Mouse (Mus musculus) MEL (cell line): ENCODE measurements around the gene Faap100. TPM values are rescaled to one million over a fixed set of nuclear protein-coding genes. Genes with fewer than 3 reads are reported as not detected.

Source experiments
- DNase-seq: peaks from one replicate; pipeline ENCODE4 v3.0.0; 2011; ENCODE audit warnings: low read depth, low spot score
- H3K27ac ChIP-seq: 2 replicates; pipeline ENCODE4 v1.5.1; 2012; ENCODE audit warnings: low read depth, mild to moderate bottlenecking, control low read depth, low read length, moderate library complexity; ENCODE audit not compliant: control insufficient read depth
- H3K27me3 ChIP-seq, 2 experiments: fragments of 150-350 bp in 1 of 2; sonication (generic) in 1 of 2; 2 replicates each; pipeline ENCODE4 v1.6.1; 2012; ENCODE audit warnings: low read length in 2 of 2, mild to moderate bottlenecking in 2 of 2, improper control_type of control experiment in 1 of 2, moderate library complexity in 1 of 2; ENCODE audit not compliant: insufficient read depth in 2 of 2, control insufficient read depth in 1 of 2
- H3K36me3 ChIP-seq, 2 experiments: 2 replicates each; pipeline ENCODE4 v1.6.1; 2012 to 2014; ENCODE audit warnings: low read length in 2 of 2, improper control_type of control experiment in 1 of 2, inconsistent platforms in 1 of 2, mild to moderate bottlenecking in 1 of 2; ENCODE audit not compliant: insufficient read depth in 2 of 2, control insufficient read depth in 1 of 2
- H3K4me1 ChIP-seq, 2 experiments: fragments of 150-350 bp in 1 of 2; sonication (generic) in 1 of 2; 2 replicates each; pipeline ENCODE4 v1.6.1; 2012; ENCODE audit warnings: low read length in 2 of 2, improper control_type of control experiment in 1 of 2, mild to moderate bottlenecking in 1 of 2; ENCODE audit not compliant: insufficient read depth in 2 of 2, control insufficient read depth in 1 of 2
- H3K4me3 ChIP-seq, 2 experiments: fragments of 150-350 bp in 1 of 2; sonication (generic) in 1 of 2; 2 replicates each; pipeline ENCODE4 v1.5.1; 2012; ENCODE audit warnings: low read depth in 2 of 2, low read length in 2 of 2, mild to moderate bottlenecking in 2 of 2, moderate library complexity in 2 of 2, control low read depth in 1 of 2, improper control_type of control experiment in 1 of 2; ENCODE audit not compliant: control insufficient read depth in 1 of 2, insufficient read depth in 1 of 2
- H3K79me2 ChIP-seq: 2 replicates; pipeline ENCODE4 v1.6.1; 2012; ENCODE audit warnings: mild to moderate bottlenecking, low read length, moderate library complexity; ENCODE audit not compliant: control insufficient read depth, poor library complexity, insufficient read depth
- H3K9ac ChIP-seq: 2 replicates; pipeline ENCODE4 v1.6.1; 2012; ENCODE audit warnings: low read depth, mild to moderate bottlenecking, control low read depth, low read length, moderate library complexity; ENCODE audit not compliant: control insufficient read depth, poor library complexity, severe bottlenecking
- H3K9me3 ChIP-seq: fragments of 150-350 bp; sonication (generic); replicated peaks from 2 replicates; pipeline ENCODE4 v1.6.1; 2012; ENCODE audit warnings: mild to moderate bottlenecking, low read length, improper control_type of control experiment, moderate library complexity; ENCODE audit not compliant: insufficient read depth
- CHD1 ChIP-seq: IDR thresholded peaks from 2 replicates; pipeline ENCODE4 v1.6.1; 2012; ENCODE audit warnings: low read depth, mild to moderate bottlenecking, inconsistent platforms, low read length, improper control_type of control experiment
- CHD2 ChIP-seq: IDR thresholded peaks from 2 replicates; pipeline ENCODE4 v1.6.1; 2011; ENCODE audit warnings: low read length, improper control_type of control experiment
- CTCF ChIP-seq, 3 experiments: IDR thresholded peaks in 2 of 3; conservative IDR thresholded peaks in 1 of 3; 2 replicates each; pipeline ENCODE4 v1.5.1; 2011 to 2012; ENCODE audit warnings: low read length in 3 of 3, low read depth in 2 of 3, mild to moderate bottlenecking in 2 of 3, improper control_type of control experiment in 1 of 3, inconsistent platforms in 1 of 3, mixed read lengths in 1 of 3, moderate library complexity in 1 of 3; ENCODE audit not compliant: control insufficient read depth in 1 of 3, insufficient read depth in 1 of 3, poor library complexity in 1 of 3, severe bottlenecking in 1 of 3
- E2F4 ChIP-seq: IDR thresholded peaks from 2 replicates; pipeline ENCODE4 v1.6.1; 2011; ENCODE audit warnings: low read depth, low read length, improper control_type of control experiment, borderline replicate concordance
- ELF1 ChIP-seq: IDR thresholded peaks from 2 replicates; pipeline ENCODE4 v1.6.1; 2014; ENCODE audit warnings: low read depth, mild to moderate bottlenecking, inconsistent platforms, low read length, improper control_type of control experiment, moderate library complexity
- EP300 ChIP-seq, 2 experiments: IDR thresholded peaks; 2 replicates each; pipeline ENCODE4 v1.6.1; 2011; ENCODE audit warnings: improper control_type of control experiment in 2 of 2, low read length in 2 of 2, low read depth in 1 of 2, mild to moderate bottlenecking in 1 of 2
- ETS1 ChIP-seq: IDR thresholded peaks from 2 replicates; pipeline ENCODE4 v1.6.1; 2012; ENCODE audit warnings: low read depth, mild to moderate bottlenecking, inconsistent platforms, low read length, improper control_type of control experiment, moderate library complexity
- GABPA ChIP-seq: IDR thresholded peaks from 2 replicates; pipeline ENCODE4 v1.6.1; 2012; ENCODE audit warnings: low read depth, mild to moderate bottlenecking, inconsistent platforms, low read length, improper control_type of control experiment, moderate library complexity
- GATA1 ChIP-seq: IDR thresholded peaks from 2 replicates; pipeline ENCODE4 v1.6.1; 2011; ENCODE audit warnings: low read depth, low read length, improper control_type of control experiment
- JUND ChIP-seq: IDR thresholded peaks from 2 replicates; pipeline ENCODE4 v1.6.1; 2011; ENCODE audit warnings: low read depth, mild to moderate bottlenecking, improper control_type of control experiment, low read length
- MAX ChIP-seq: IDR thresholded peaks from 2 replicates; pipeline ENCODE4 v1.6.1; 2011; ENCODE audit warnings: low read length, improper control_type of control experiment
- MAZ ChIP-seq: IDR thresholded peaks from 2 replicates; pipeline ENCODE4 v1.6.1; 2012; ENCODE audit warnings: low read depth, mild to moderate bottlenecking, inconsistent platforms, low read length, improper control_type of control experiment
- MXI1 ChIP-seq: IDR thresholded peaks from 2 replicates; pipeline ENCODE4 v1.6.1; 2011; ENCODE audit warnings: mild to moderate bottlenecking, low read depth, low read length, improper control_type of control experiment
- MYB ChIP-seq: IDR thresholded peaks from 2 replicates; pipeline ENCODE4 v1.6.1; 2011; ENCODE audit warnings: mild to moderate bottlenecking, low read depth, low read length, improper control_type of control experiment
- NELFE ChIP-seq: IDR thresholded peaks from 2 replicates; pipeline ENCODE4 v1.6.1; 2011; ENCODE audit warnings: low read depth, low read length, improper control_type of control experiment
- NRF1 ChIP-seq: IDR thresholded peaks from 2 replicates; pipeline ENCODE4 v1.6.1; 2014; ENCODE audit warnings: low read depth, mild to moderate bottlenecking, inconsistent platforms, low read length, improper control_type of control experiment, moderate library complexity; ENCODE audit not compliant: poor library complexity, insufficient read depth, severe bottlenecking
- RAD21 ChIP-seq: IDR thresholded peaks from 2 replicates; pipeline ENCODE4 v1.6.1; 2011; ENCODE audit warnings: mild to moderate bottlenecking, low read depth, low read length, improper control_type of control experiment
- RCOR1 ChIP-seq: IDR thresholded peaks from 2 replicates; pipeline ENCODE4 v1.6.1; 2012; ENCODE audit warnings: low read depth, mild to moderate bottlenecking, inconsistent platforms, low read length, improper control_type of control experiment
- SIN3A ChIP-seq: IDR thresholded peaks from 2 replicates; pipeline ENCODE4 v1.6.1; 2012; ENCODE audit warnings: low read length, improper control_type of control experiment, inconsistent platforms
- TBP ChIP-seq: IDR thresholded peaks from 2 replicates; pipeline ENCODE4 v1.8.0; 2011; ENCODE audit warnings: low read depth, low read length, improper control_type of control experiment
- UBTF ChIP-seq: IDR thresholded peaks from 2 replicates; pipeline ENCODE4 v1.6.1; 2012; ENCODE audit warnings: low read depth, mild to moderate bottlenecking, inconsistent platforms, low read length, improper control_type of control experiment, moderate library complexity, borderline replicate concordance; ENCODE audit not compliant: insufficient read depth
- USF1 ChIP-seq: IDR thresholded peaks from 2 replicates; pipeline ENCODE4 v1.6.1; 2014; ENCODE audit warnings: low read depth, mild to moderate bottlenecking, inconsistent platforms, low read length, improper control_type of control experiment, moderate library complexity
- USF2 ChIP-seq, 2 experiments: IDR thresholded peaks; 2 replicates each; pipeline ENCODE4 v1.6.1; 2011 to 2012; ENCODE audit warnings: improper control_type of control experiment in 2 of 2, low read length in 2 of 2, borderline replicate concordance in 1 of 2, inconsistent platforms in 1 of 2, low read depth in 1 of 2, mild to moderate bottlenecking in 1 of 2; ENCODE audit not compliant: insufficient read depth in 1 of 2
- ZC3H11A ChIP-seq: IDR thresholded peaks from 2 replicates; pipeline ENCODE4 v1.6.1; 2012; ENCODE audit warnings: low read depth, mild to moderate bottlenecking, inconsistent platforms, low read length, improper control_type of control experiment
- ZKSCAN1 ChIP-seq: IDR thresholded peaks from 2 replicates; pipeline ENCODE4 v1.6.1; 2012; ENCODE audit warnings: low read depth, mild to moderate bottlenecking, inconsistent platforms, low read length, improper control_type of control experiment, moderate library complexity
- ZMIZ1 ChIP-seq: IDR thresholded peaks from 2 replicates; pipeline ENCODE4 v1.6.1; 2012; ENCODE audit warnings: low read depth, mild to moderate bottlenecking, inconsistent platforms, low read length, improper control_type of control experiment, moderate library complexity
- polyA plus RNA-seq, 2 experiments: library from polyadenylated mRNA; stranded (reverse) in 1 of 2; unstranded in 1 of 2; fragments of >175 nt in 1 of 2; fragments of >200 nt in 1 of 2; gene quantifications; 2 replicates each; pipeline versions ENCODE4 v1.2.1 to v1.2.4; 2012; ENCODE audit warnings: low replicate concordance in 2 of 2, low read depth in 1 of 2; ENCODE audit not compliant: insufficient read length in 2 of 2, insufficient read depth in 1 of 2, missing spikeins in 1 of 2
- total RNA-seq: library from RNA; depleted of rRNA; stranded (reverse); fragments of 300-350 nt; gene quantifications from 2 replicates; pipeline ENCODE4 v1.2.3, GENCODE M21; 2012

Gene Faap100
- total and polyA plus RNA-seq, 3 experiments = 27.1 to 45.7 TPM; not detected in 1

DNA sequence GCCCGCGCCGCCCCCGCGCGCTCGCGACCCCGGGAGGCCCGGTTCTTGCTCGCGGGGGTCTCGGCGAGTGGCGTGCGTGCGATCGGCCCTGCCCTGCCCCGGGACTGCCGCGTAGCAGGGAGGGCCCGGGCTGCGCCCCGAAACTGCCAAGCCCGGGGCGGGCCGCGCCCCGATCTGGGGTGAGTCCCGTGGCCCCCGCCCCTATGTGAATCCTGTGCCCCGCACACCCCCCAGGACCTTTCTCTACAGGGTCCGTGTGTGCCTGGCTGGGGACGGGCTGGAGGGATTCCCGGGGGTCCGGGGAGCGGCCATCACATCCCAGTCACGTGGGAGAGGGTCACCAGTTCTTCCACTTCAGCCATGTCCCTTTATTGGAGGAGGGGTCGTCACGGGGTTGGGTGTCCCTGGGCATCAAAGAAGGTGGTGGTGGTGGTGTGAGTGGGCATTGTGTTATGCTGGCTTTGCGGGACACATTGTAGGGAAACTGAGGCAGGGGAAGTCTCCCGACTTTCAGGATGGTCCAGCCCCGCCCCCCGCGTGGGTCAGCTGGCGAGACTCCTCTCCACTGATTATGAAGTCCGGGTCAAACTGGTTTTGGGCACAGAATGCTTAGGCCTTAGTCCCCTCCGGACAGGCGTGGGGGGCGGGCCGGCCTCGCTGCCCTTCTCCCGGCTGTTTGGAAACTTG lies 29.7 kb downstream of the Faap100 start:
- peaks cover 0 to 30% of the 10 kb centered on the region in 2 experiments; a peak in 3 of 4 replicates for H3K4me1 ChIP-seq
- TF ChIP-seq NRF1 (no peak), ZMIZ1 (no peak; the same call in 1 of the 2 replicates), MAZ (peak; percentile 46; the same call in 1 of the 2 replicates), SIN3A (peak; percentile 56; the same call in 1 of the 2 replicates), MAX (0 out of 2 replicates have a peak, but pooled peaks have one; percentile 9), CHD1 (peak; percentile 2; the same call in 1 of the 2 replicates), MXI1 (peak; percentile 92), RAD21 (no peak), USF1 (peak; percentile 88), EP300 (IDR thresholded peaks at IDR 0.05; ENCODE audit: low read depth in 1 of 2, low read length in 2 of 2) (peak in 1 of 2 experiments; percentile 33; a peak in 1 of 4 replicates), ETS1 (peak; percentile 5; the same call in 1 of the 2 replicates), CTCF (IDR thresholded peaks at IDR 0.05 in 2 of 3, conservative IDR thresholded peaks at IDR 0.05 in 1 of 3; ENCODE audit: control insufficient read depth in 1 of 3, insufficient read depth in 1 of 3, low read depth in 2 of 3, low read length in 3 of 3, poor library complexity in 1 of 3, severe bottlenecking in 1 of 3) (no peak), USF2 (IDR thresholded peaks at IDR 0.05; ENCODE audit: borderline replicate concordance in 1 of 2, insufficient read depth in 1 of 2, low read depth in 1 of 2, low read length in 2 of 2) (0 out of 4 replicates have a peak, but pooled peaks of 1 of the 2 experiments have one; percentile 35), UBTF (no peak), NELFE (0 out of 2 replicates have a peak, but pooled peaks have one; percentile 16)

DNA sequence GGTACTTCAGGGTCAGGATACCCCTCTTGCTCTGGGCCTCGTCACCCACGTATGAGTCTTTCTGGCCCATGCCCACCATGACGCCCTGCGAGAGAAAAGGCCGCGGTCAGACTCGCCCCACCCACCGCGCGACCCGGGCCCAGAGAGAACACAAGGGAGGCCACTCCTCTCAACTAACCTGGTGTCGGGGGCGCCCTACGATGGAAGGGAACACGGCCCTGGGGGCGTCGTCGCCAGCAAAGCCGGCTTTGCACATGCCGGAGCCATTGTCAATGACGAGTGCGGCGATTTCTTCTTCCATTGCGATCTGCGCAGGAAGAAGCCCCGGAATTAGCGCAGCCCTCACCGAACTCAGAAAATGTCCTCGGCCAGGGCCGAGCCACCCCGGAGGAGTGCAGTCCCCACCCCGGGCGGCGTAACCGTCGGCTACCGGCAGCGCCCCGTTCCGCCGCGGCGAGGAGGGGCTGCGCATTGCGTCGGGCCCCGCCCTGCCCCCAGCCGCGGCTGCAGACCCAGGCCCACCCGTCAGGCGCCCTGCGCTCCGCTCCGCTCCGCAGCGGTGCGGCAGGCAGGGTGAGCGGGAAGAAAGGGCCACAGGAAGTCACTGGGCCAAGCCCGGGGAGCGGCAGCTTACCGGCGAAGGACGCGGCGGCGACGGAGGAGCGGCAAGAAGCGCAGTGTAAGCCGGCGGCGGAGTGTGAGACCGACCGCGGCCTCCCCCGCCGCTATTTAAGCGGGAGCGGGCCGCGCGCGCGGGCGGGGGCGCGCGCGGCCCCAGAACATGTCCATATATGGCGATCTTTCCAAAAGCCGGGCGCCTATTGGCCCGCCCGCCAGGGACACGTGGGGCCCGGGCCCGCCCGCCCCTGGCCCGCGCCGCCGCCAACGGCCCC lies 30.5 kb downstream of the Faap100 start, which contains the start of gene Actg1:
Gene Actg1 (minus strand): TSS at position 752 of the 893 bp plus-strand sequence.
- Histone ChIP-seq H3K27me3 (no peaks in the 10 kb centered on the region), H3K36me3 (peaks cover 0 to 10% of the 10 kb centered on the region in 2 experiments; a peak in 2 of 4 replicates), H3K79me2 (peaks cover 21% of the 10 kb centered on the region), H3K4me3 (peak within 1 kb of the TSS; percentile 88 to 93), H3K4me1 (peaks cover 0 to 24% of the 10 kb centered on the region in 2 experiments; a peak in 3 of 4 replicates), H3K9me3 (no peaks in the 10 kb centered on the region), H3K27ac (peak within 1 kb of the TSS; percentile 81), H3K9ac (peak within 1 kb of the TSS; percentile 99)
- peak; percentile 89 for DNase-seq
- TF ChIP-seq ZC3H11A (no peak), ZKSCAN1 (no peak), CHD1 (no peak), UBTF (peak; percentile 76; the same call in 1 of the 2 replicates), GABPA (no peak), CHD2 (no peak), E2F4 (no peak; the same call in 1 of the 2 replicates), MAX (peak; percentile 62; the same call in 1 of the 2 replicates), MYB (no peak), JUND (no peak), RCOR1 (no peak), NELFE (peak; percentile 100), ZMIZ1 (peak; percentile 98), ELF1 (no peak), TBP (peak; percentile 97), GATA1 (no peak), MAZ (peak; percentile 95), SIN3A (peak; percentile 75; the same call in 1 of the 2 replicates)

More for the DNA sequence above, 29.7 kb downstream of the Faap100 start:
- Histone ChIP-seq H3K36me3 (peaks cover 0 to 15% of the 10 kb centered on the region in 2 experiments; a peak in 2 of 4 replicates), H3K79me2 (peaks cover 21% of the 10 kb centered on the region), H3K9ac (peak overlapping the region; percentile 90), H3K9me3 (no peaks in the 10 kb centered on the region), H3K27ac (peak overlapping the region; percentile 65), H3K27me3 (no peaks in the 10 kb centered on the region), H3K4me3 (peak overlapping the region; percentile 84 to 85)
- peak; percentile 54 for DNase-seq
